Mouse (Mus musculus) gonadal fat pad, adult 2 months (tissue): ENCODE measurements around the gene Prpsap1. TPM values are rescaled to one million over a fixed set of nuclear protein-coding genes. Genes with fewer than 3 reads are reported as not detected.
"Not testable (repeated sequence)": the region's sequence is repeated elsewhere in the genome, so short reads cannot be mapped to it uniquely, and the experiment has no call there.

Experiments used
- DNase-seq: peaks from one replicate; pipeline ENCODE4 v3.0.0-alpha.2; 2012; ENCODE audit warnings: low read depth
- polyA plus RNA-seq: library from polyadenylated mRNA; depleted of rRNA; stranded (reverse); fragments of >200 nt; gene quantifications from 2 replicates; pipeline ENCODE4 v1.2.3, GENCODE M21; 2012

Gene Prpsap1
- polyA plus RNA-seq, 1 experiment, result 64.2 TPM

DNA sequence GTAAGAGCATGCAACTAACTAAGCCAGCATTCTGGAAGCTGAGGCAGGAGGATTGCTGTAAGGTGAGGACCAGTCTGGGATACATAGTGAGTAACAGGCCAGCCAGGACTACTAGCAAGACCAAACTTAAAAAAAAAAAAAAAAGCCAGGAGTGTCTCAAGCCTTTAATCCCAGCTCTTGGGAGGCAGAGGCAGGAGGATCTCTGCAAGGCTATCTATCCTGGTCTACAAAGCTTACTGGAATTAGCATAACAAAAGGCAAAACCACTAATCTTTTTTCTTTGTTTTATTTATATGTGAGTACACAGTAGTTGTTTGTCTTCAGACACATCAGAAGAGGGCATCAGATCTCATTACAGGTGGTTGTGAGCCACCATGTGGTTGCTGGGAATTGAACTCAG lies 5.8 kb downstream of the Prpsap1 start:
- no peak for DNase-seq

DNA sequence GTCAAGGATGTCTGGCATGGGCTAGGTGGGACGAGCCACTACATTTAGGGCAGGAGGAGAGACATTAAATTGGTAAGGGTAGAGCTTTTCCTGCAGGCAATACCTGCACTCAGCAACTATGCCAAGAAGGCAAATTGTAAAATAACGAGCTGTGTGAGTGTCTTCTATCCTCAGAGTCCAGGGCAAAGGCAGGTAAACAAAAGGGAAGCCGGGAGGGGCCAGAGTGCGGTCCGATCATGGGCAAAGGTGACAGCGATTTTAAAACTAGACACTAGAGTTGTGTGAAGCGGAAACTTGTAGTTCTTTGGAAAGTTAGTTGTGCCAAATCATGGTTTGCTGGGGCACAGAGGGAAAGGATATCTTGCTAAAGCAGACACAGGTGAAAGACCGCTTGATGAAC lies 9.7 kb downstream of the Prpsap1 start:
- no peak for DNase-seq

DNA sequence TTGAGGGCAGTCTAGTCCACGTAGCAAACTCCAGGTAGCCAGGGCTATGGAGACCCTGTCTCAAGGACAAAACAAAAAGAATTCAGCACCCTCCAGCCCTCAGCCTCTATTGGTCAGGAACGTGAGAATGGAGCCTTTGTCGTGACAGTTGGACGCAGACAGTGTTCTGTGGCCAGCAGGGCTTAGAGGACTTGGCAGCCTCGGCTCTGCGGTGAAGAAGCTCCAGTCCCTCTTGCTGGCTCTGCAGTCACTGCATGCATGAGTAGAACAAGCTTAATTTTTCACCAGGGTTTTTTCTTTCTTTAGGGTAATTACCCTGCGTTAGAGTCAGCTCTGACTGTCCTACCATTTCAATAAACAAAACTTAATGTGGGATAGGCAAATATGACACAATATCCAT lies 12.2 kb downstream of the Prpsap1 start:
- DNase-seq, result no peak

DNA sequence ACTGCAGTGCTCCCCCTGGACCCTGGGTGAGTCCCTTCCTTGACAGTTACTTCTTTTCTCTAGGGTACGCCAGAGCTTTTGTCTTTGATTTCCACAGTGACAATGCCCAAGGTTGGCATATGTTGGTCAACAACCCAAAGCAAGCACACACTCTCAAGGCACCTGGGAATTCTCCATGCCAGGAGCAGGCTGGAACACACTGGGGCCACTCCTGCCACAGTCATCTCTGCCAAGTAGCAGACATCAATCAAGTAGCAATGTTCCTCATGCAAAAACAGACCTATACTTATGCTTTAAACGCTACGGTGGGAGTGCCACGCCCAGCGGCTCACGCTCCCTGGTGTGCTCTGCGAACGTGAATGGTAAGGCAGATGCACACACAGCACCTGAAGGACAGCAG lies 13.0 kb downstream of the Prpsap1 start:
- no peak for DNase-seq

GRCm38 (mm10) chr11:116479832-116480231 lies 14.2 kb downstream of the Prpsap1 start:
- DNase-seq, result no peak

GRCm38 (mm10) chr11:116478978-116479377 lies 15.0 kb downstream of the Prpsap1 start:
- DNase-seq, result no peak

- DNase-seq, result no peak
Observed at GRCm38 (mm10) chr11:116477160-116477759, 16.7 kb downstream of the Prpsap1 start.

DNA sequence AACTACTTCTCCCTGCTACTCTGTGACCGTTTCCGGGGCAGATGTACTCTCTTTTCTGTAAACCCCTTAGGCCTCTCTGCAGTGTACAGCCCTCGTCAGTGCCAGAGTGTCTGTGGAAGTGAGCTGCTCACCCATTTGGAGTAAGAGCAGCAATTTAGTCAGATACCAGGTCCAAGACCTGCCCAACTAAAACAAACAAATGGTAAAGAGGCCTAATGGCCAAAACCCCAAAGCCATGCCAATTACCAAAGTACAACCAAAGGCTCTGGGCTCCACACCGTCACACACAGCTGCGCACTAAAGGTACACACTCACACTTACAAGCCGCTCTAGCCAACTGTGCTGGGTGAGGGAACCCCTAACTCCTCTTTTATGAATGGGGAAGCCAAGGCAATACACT lies 17.3 kb downstream of the Prpsap1 start:
- DNase-seq, result no peak

DNA sequence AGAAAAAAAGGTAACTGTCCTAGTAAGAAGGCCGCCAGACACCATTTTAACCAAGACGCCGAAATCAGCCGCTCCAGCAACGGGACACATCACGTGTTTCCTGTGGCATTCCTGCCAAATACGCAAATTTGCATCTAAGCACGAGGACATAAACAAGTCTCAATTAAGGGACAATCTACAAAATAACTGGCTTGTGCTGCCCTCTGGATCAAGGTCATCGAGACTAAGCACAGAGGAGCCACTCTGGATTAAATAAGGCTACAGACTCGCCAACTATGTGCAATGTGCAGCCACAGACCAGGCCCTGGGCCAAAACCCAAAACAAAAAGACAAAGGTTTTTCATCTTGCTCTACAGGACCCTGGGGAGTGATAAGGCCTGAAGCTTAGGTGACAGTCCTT lies 18.0 kb downstream of the Prpsap1 start:
- DNase-seq, result no peak

DNA sequence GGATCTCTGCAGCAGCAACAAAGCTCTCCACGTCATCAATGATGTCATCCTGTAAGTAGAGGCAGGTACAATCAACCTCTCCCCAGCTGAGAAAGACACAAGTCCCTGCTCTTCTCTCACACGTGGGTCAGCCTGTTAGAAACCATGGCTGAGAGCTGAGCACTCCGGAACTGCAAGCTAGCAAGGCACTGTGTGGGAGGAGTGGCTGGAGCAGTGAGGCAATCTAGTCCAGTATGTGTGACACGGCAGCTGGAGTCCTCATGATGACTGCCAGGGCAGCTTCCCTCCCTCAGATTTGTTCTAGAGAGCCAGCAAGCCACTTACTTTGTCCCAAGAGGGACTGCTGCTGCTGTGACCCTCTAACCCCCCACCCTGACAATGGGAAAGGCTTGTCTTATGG lies 21.7 kb downstream of the Prpsap1 start:
- DNase-seq, result no peak

GRCm38 (mm10) chr11:116470896-116471295 lies 23.1 kb downstream of the Prpsap1 start:
- no peak for DNase-seq

- no peak for DNase-seq
Observed at GRCm38 (mm10) chr11:116470249-116470648, 23.8 kb downstream of the Prpsap1 start.

- not testable (repeated sequence) for DNase-seq
Observed at GRCm38 (mm10) chr11:116468338-116468737, 25.7 kb downstream of the Prpsap1 start.

DNA sequence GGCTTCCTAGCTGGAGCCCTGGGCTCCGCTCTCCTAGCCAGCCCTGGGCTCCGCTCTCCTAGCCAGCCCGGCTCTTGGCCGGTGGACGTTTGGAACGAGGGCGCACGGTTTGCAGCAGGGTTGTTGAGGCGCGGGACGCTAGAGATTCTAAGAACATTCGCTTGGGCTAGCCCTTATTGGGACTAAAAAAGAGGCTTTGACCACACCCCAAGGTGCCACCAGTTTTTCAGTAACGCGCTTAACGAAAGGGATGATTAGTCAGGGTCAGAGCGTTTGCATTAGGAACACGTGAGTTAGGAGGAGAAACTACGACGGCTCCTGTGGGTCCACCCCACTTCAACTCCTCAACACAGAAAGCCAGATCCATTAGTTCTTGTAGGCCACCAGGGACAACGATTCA lies 27.9 kb downstream of the Prpsap1 start, which contains the start of gene Qrich2:
Gene Qrich2 (minus strand): TSS at position 101 of the 400 bp plus-strand sequence.
- DNase-seq, result no peak

- no peak for DNase-seq
Observed at GRCm38 (mm10) chr11:116463833-116464232, 30.2 kb downstream of the Prpsap1 start.

DNA sequence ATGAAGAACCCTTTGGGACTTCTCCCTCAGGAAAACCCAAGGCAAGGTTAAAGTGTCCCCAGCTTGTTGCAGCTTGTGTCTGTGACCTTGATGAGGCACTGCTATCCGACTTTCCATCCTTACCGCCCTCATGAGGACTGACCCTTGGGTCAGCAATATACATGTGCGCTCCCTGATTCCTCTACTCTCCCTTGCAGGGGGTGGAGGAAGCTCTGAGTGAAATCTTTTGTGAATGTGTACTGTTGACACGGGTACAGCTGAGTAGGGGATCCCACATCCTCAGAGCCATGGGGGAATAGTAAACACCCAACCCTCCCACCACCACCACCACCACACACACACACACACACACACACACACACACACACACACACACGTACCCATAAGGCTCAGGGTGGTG lies 30.7 kb downstream of the Prpsap1 start:
- no peak for DNase-seq

- DNase-seq, result no peak
Observed at GRCm38 (mm10) chr11:116459786-116460185, 34.2 kb downstream of the Prpsap1 start.

DNA sequence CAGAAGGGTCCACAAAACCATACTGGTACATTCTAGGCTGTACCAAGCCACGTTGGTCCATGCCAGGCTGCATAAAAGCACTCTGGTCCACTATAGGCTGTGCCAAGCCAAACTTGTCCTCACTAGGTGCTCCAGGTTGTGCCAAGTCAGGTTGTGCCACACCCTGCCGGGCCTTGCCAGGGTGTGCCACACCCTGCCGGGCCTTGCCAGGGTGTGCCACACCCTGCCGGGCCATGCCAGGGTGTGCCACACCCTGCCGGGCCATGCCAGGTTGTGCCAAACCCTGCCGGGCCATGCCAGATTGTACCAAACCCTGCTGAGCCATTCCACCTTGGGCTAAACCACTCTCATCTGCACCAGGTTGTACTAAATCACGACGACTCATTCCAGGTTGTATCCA lies 37.8 kb downstream of the Prpsap1 start:
- DNase-seq, result no peak

DNA sequence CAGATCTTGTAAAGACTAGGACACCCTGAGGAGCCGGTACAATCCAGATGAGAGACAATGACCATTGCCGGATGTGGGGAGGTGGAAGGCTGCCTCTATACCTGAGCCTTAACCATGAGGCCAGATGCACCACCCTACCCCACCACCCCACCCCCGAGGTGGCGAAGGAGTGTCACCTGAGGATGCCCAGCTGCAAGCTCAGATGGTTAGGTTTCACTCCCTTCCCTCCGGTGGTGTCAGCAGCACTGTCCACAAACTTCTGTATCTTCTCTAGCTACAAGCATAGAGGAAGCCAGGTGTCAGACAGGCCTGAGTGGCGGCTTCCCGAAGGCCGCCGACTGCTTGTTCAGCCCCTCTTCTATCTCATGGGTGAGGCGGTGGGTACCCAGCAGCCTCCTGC lies 40.1 kb downstream of the Prpsap1 start:
- no peak for DNase-seq

GRCm38 (mm10) chr11:116449341-116449740 lies 44.7 kb downstream of the Prpsap1 start:
- no peak for DNase-seq

DNA sequence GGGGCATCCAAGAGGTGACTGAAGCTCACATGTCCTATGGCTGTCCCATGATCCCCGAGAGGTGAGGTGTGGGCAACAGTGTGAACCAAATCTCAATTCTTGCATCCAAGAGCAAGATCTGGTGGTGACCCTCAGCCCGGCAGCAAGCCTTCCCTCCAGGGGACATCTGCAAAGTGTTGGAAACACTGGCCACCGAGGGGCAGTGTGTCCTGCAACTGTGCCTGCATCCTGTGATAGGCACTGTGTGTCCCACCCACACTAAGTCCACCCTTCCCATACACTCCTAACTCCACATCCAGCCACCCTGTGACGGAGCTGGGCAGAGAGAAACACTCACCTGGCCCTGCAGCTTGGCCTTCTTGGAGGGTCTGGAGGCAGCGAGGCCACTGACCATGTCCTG lies 46.2 kb downstream of the Prpsap1 start:
- no peak for DNase-seq

- DNase-seq, result no peak
Observed at GRCm38 (mm10) chr11:116446308-116446887, 47.6 kb downstream of the Prpsap1 start.

GRCm38 (mm10) chr11:116445596-116446307 lies 48.2 kb downstream of the Prpsap1 start:
- no peak for DNase-seq
